Mouse (Mus musculus): Measurements from ENCODE around the gene P2rx3. TPM values are rescaled to one million over a fixed set of nuclear protein-coding genes. Genes with fewer than 3 reads are reported as not detected.

The P2rx3 gene
- total RNA-seq, 2 experiments from 2014 or later: 2.3 to 2.4 TPM

DNA sequence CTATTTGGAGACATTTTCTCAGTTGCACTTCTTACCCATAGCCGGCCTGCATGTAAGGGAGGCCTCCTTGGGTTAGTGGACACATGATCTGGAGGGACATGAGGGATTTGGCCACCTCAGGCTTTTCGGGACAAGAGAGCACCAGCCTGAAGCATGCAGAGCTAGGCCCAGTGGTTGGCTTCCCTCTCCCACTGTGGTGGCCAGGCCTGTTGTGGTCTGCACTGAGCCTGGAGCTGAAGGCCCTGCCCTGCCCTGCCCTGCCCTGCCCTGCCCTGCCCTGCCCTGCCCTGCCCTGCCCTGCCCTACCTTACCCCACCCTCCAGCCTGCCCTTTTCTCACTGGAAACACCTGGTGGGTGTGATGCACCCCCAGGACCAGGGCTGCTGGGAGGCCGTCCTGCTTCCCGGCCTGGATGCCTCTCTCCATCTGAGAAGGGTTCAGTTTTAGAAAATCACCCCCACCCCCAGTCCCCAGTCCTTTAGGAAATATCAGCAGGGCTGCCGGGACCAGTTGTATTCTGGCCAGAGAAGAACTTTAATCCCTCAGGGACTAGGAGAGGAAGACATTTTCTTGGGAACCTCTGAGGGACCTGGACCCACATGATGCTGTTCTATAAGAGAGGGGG is 16.0 kb upstream of the P2rx3 start:
- no peak for DNase-seq (ENCODE audit: low spot score in 2 of 2)
- TF ChIP-seq CTCF (conservative IDR thresholded peaks at IDR 0.05): no peak
- Histone ChIP-seq H3K27ac (peak overlapping the region; percentile 28; the same call in 1 of the 2 replicates), H3K4me3 (peak overlapping the region; percentile 27; the same call in 1 of the 2 replicates)

DNA sequence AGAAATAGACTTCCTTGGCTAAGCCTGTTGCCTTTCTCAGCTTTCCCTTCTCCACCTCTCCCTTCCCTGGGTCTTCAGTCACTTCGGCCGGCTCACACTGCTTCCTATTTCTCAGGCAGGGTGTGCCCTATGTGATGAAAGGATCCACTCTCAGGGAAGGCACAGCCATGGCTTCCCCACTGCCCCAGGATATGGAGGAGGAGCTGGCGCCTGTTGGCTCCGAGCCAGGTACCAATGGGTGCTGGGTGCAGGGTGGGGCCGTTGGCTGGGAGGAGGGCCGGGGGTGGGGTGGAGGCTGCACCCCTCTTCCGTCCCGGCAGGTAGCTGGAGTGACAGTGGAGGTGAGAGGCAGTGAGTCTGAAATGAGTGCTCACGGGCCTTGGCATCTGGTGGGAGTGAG is 13.5 kb upstream of the P2rx3 start:
- no peak for DNase-seq (ENCODE audit: low spot score in 2 of 2)
- no peak for TF ChIP-seq CTCF (conservative IDR thresholded peaks at IDR 0.05)
- Histone ChIP-seq H3K27ac (peak overlapping the region; percentile 94), H3K4me3 (peak overlapping the region; percentile 75)

DNA sequence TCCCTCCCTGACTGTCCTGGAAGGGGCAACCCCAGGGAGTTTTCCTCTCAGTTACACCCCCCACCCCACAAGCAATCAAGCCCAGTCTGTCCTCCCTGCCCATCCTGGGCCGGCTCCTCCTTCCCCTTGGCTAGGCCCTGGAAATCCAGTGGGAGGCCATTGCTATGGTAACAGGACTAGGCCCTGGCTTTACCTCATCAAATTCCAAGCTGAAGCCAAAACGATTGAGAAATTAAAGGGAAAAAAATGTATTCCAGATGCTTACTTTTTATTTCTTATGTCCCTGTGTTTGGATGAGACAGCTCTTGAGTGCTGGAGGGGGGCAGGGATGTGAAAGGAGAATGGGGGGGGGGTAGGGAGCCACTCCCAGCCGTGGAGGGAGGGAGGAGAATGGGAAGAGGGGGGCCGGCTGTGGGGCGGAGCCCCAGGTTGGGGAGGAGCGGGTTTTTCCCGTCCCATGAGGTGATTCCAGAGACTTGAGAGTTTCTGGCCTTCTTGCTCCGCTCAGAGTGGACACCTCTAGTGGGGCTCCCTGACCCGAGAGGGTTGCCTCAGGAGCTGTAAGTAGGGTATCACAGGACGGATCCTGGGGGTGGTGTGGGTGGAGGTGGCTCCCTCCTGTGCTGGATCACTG is 12.9 kb upstream of the P2rx3 start:
- TF ChIP-seq CTCF (conservative IDR thresholded peaks at IDR 0.05): no peak
- DNase-seq (ENCODE audit: low spot score in 2 of 2): peak; percentile 65 to 80
- Histone ChIP-seq H3K27ac (peak overlapping the region; percentile 94), H3K4me3 (peak overlapping the region; percentile 75)

DNA sequence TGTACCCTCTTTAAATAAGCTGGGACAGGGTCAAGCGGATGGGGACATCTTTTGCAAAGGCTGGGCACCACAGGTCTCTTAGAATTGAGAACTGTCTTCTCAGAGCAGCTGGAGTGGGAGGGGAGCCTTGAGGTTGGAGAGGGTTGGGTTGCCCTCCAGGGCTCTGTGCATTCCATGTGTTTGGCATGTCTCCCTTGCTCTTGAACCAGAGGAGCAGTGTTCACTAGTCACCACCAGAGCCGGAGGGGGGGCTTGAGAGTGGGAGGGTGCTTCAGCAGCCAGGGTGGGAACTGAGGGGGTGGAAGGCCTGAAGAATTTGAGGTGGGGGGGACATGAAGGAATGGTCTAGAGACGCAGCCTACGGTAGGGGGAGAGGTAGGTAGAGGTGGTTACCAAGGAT is 12.0 kb upstream of the P2rx3 start:
- no peak for TF ChIP-seq CTCF (conservative IDR thresholded peaks at IDR 0.05)
- Histone ChIP-seq H3K27ac (peak overlapping the region; percentile 94), H3K4me3 (peak overlapping the region; percentile 75)
- no peak for DNase-seq (ENCODE audit: low spot score in 2 of 2)

DNA sequence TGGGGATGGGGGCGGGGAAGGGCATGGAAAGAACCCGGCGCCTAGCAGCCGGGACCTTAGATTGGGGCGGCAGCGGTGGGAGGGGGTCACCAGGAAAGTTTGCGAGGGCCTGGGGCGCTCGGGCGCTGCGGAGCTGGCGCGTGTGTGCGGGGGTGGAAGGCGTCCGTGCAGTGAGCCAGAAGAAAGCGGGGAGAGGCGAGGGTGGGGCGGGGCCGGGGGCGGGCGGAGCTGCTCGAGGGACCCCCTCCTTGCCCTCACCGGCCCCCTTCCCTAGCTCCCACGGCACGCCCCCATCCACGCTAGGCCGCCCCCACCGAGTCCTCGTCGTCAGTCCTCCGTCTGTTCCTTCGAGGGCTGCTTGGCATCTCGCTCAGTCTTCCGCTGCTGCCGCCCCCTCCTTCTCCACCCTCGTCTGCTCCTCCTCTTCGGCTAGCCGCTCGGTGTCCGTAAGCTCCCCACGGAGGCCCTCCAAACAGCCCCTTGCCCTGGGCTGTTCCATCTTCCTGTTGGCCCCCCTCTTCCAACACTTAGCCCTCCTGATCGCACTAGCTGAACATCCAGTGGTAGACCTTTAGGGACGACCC is 11.0 kb upstream of the P2rx3 start:
- DNase-seq (ENCODE audit: low spot score in 2 of 2): peak; percentile 65 to 74
- no peak for TF ChIP-seq CTCF (conservative IDR thresholded peaks at IDR 0.05)
- Histone ChIP-seq H3K4me3 (peak overlapping the region; percentile 75), H3K27ac (peak overlapping the region; percentile 94)

DNA sequence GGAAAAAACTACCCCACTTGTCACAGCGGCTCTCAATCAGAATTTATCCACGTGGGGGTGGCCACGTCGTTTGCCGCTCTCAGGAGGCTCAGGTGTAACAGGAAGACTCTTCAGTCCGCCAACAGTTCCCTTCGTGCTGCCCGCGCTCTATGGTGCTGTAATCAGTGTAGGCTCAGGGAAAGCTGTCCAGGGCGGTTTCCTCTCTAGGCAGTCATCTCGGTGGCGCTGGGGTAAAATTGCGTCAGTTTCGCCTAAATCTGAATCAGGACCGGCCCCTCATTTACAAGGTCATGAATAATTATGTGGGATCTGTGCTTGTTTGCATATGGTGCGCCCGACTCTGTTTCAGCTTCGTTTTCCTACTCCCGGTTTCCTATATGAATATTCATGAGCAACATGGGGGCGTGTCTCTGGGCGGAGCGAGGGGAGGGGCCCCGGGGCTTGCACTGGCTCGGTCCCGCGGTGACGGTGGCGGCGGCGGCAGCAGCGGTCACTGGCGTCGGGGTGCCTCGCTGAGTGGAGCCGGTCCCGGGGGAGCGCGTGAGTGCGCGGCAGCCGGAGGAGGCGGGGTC is 10.4 kb upstream of the P2rx3 start, which contains the start of gene Tnks1bp1:
Gene Tnks1bp1, plus strand, starts transcription at position 427 of the 572 bp plus-strand sequence.
- Histone ChIP-seq H3K4me3 (peak within 1 kb of the TSS; percentile 75), H3K27ac (peak within 1 kb of the TSS; percentile 94)
- no peak for TF ChIP-seq CTCF (conservative IDR thresholded peaks at IDR 0.05)
- DNase-seq (ENCODE audit: low spot score in 2 of 2): peak; percentile 95 to 96

DNA sequence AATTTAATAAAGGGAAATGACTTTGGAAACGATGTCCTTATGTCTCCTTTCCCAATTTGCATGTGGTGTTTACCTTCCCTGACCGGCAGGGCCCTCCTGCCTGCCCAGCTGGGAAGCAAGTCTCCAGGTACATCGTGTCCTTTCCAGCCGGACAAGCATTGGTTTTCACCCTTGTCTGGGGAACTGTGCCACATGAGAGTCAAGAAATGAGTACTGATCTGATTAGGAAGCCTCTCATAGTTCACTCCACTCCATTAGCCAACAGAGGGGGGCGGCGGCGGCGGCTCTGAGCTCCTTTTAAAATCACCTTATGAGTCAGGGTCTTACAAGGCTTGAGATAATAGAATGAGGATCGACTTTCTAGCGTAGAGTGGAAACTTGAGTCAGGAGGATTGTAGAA is 9.8 kb upstream of the P2rx3 start:
- peak overlapping the region; percentile 75 for H3K4me3 ChIP-seq
- peak overlapping the region; percentile 94 for H3K27ac ChIP-seq
- no peak for DNase-seq (ENCODE audit: low spot score in 2 of 2)
- TF ChIP-seq CTCF (conservative IDR thresholded peaks at IDR 0.05): no peak

DNA sequence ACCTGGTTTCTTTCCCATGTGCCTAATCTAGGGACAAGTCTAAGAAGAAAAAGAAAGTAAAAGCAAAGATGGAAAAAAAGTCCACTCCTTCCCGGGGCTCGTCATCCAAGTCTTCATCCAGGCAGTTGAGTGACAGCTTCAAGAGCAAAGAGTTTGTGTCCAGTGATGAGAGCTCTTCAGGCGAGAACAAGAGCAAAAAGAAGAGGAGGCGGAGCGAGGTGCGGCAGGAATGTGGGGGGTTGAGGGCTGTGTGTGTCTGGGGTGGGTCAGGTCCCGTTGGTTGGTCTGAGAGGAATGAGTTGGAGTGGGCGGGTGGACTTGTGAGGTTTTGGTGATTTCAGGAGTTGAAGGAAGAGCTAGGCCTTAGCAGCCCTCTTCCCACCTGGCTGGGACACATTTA is 9.0 kb upstream of the P2rx3 start:
- no peak overlapping the region for H3K27ac ChIP-seq

DNA sequence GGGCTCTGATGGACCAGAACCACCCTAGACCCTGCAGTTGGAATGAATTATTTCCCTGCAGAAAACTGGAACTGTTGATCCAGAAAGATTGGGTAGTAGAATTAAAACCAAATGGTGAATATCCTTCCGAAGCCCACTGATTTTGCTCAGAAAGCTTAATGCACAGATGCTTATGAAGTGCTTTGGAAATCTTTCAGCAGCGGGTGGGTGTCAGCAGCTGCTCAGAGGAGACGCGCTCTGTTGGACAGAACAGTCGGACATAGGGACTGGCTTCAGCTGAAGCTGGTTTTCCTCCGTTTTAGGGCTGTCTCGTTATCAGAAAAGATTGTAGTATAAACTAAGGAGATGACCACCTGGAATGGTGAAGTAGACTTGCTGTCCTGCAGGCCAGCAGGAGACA is 6.4 kb upstream of the P2rx3 start:
- no peak overlapping the region for H3K4me3 ChIP-seq
- TF ChIP-seq CTCF (conservative IDR thresholded peaks at IDR 0.05): no peak
- peak overlapping the region; percentile 80 for H3K27ac ChIP-seq
- no peak for DNase-seq (ENCODE audit: low spot score in 2 of 2)

More for the DNA sequence above, 9.0 kb upstream of the P2rx3 start:
- no peak for DNase-seq (ENCODE audit: low spot score in 2 of 2)
- TF ChIP-seq CTCF (conservative IDR thresholded peaks at IDR 0.05): no peak
- H3K4me3 ChIP-seq: no peak overlapping the region

DNA sequence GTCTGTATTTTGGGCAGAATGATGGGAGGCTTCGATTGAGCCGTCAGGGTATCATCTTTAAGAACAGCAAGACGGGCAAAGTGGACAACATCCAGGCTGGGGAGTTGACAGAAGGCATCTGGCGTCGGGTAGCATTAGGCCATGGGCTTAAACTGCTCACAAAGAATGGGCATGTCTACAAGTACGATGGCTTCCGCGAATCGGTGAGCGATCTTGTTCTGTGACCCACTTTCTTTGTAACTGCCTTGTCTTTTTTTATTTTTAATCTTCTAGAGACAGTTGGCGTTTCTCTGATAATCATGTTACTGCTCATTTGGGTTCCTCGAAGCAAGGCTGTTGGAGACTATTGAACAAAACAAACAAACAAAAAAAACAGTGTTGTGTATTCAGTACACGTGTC is 1.1 kb upstream of the P2rx3 start:
- no peak for TF ChIP-seq CTCF (conservative IDR thresholded peaks at IDR 0.05)
- no peak for DNase-seq (ENCODE audit: low spot score in 2 of 2)
- peak overlapping the region; percentile 85 for H3K4me3 ChIP-seq
- peak overlapping the region; percentile 96; the same call in 1 of the 2 replicates for H3K27ac ChIP-seq

DNA sequence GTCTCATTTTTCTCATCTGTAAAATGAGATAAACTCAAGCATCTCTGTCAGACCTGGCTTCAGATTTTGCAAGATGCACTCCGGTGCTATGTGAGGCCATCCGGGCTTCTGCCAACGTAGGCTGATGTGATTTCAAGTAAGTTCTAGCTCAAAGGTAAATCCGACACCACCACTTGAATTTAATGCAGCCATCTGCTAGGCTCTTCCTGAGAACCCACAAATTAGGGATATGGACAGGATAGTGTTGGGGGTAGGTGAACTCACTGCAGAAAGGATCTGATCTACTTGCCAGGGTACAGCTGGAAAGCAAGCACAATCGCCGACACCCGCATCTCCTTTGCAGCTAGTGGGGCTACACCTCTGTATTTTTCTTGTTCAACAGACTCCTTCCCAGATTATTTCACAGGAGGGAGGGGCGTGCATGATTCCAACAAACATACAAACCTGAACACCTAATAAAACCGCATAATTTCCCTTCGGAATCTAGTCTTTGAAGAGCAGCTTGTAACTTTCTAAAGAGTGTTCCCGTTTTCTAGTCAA is 685 bp downstream of the P2rx3 start:
- no peak for DNase-seq (ENCODE audit: low spot score in 2 of 2)
- TF ChIP-seq CTCF (conservative IDR thresholded peaks at IDR 0.05): no peak
- Histone ChIP-seq H3K27ac (peak overlapping the region; percentile 96), H3K4me3 (peak overlapping the region; percentile 85)

DNA sequence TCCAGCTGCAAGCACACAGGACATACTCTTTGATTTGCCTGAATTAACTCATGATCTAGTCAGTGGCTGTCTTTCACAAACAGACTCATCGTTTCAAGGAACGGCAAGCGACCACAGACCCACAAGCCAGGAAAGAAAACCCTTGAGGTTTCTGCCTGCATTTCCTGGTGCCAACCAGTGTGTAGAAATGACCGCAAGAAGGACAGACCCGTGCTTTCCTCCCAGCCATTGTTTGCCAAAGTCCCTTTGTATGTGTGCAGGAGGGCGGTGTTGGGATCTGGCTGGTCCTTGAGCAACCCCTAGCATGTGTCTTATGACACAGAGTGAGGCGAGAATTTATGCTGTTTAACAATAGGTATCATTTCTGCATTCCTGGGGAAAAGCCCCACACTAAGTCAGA is 3.1 kb downstream of the P2rx3 start:
- no peak for DNase-seq (ENCODE audit: low spot score in 2 of 2)
- TF ChIP-seq CTCF (conservative IDR thresholded peaks at IDR 0.05): no peak
- no peak overlapping the region for H3K27ac ChIP-seq
- H3K4me3 ChIP-seq: no peak overlapping the region

DNA sequence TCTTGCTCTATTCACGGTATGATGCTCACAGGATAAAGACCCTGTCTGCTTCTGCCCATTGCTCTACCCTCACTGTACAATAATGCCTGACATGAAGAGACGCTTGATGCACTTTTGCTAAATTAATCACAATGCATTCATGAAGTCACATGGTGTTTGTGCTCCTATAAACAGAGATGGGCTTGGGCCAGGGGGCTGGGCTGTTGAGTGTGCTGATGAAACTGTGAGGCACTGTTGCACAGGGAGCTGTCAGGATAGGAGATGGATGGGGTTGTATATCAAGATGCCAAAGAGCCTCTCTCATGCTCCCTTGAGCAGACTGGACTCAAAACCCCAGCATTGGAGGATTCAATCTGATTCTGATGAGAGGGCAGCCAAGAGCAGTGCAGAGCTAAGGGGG is 4.1 kb downstream of the P2rx3 start:
- no peak overlapping the region for H3K27ac ChIP-seq
- DNase-seq (ENCODE audit: low spot score in 2 of 2): no peak
- TF ChIP-seq CTCF (conservative IDR thresholded peaks at IDR 0.05): no peak
- H3K4me3 ChIP-seq: no peak overlapping the region

All from layer of hippocampus, adult 2 months (tissue).